Mouse (Mus musculus): ENCODE results near the gene Olig2.

DNA sequence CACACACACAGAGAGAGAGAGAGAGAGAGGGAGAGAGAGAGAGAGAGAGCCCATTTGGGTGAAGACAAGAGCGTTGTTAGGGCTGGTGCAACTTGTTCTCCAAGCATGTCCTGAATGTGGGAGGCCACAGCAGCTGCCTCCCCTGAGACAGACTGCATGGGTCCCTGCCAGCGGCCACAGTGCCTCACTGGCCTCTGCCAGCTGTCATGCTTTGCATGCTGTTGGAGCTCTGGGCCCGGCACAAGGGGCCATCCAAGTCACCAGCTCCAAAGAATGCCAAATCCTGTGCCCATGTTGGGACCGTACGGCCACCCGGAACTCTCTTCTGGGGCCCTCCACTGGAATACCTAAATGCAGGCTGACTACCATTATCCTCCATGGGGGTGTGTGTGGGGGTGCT, 40.7 kb downstream of the Olig2 start:
- TF ChIP-seq CTCF (IDR thresholded peaks at IDR 0.05; ENCODE audit: low read depth) (no peak), EP300 (IDR thresholded peaks at IDR 0.05; ENCODE audit: low read depth) (no peak)
